Mouse (Mus musculus): Measurements from ENCODE around the gene Trip11. TPM values are rescaled to one million over a fixed set of nuclear protein-coding genes. Genes with fewer than 3 reads are reported as not detected.

The Trip11 gene
- total RNA-seq, 2 experiments from 2014 or later = 33.4 to 35.2 TPM

- DNase-seq = no peak
Measured at GRCm38 (mm10) chr12:101821596-101821995, 91.5 kb downstream of the Trip11 start.

GRCm38 (mm10) chr12:101819570-101819969 lies 93.5 kb downstream of the Trip11 start:
- no peak for DNase-seq

- DNase-seq = peak in 1 of 2 experiments; percentile 18
Measured at GRCm38 (mm10) chr12:101818608-101819370, 94.3 kb downstream of the Trip11 start, which contains the start of gene Fbln5. Gene Fbln5 (minus strand): TSS chr12:101819055.

- DNase-seq = no peak
Measured at GRCm38 (mm10) chr12:101818246-101818607, 94.8 kb downstream of the Trip11 start.

GRCm38 (mm10) chr12:101816810-101817209 lies 96.3 kb downstream of the Trip11 start:
- DNase-seq = no peak

- no peak for DNase-seq
Measured at GRCm38 (mm10) chr12:101815796-101816195, 97.3 kb downstream of the Trip11 start.

GRCm38 (mm10) chr12:101814423-101814822 lies 98.6 kb downstream of the Trip11 start:
- no peak for DNase-seq

GRCm38 (mm10) chr12:101811181-101811580 lies 101.9 kb downstream of the Trip11 start:
- DNase-seq = no peak

GRCm38 (mm10) chr12:101810515-101810914 lies 102.6 kb downstream of the Trip11 start:
- no peak for DNase-seq

GRCm38 (mm10) chr12:101807400-101807799 lies 105.7 kb downstream of the Trip11 start:
- DNase-seq = no peak

- no peak for DNase-seq
Measured at GRCm38 (mm10) chr12:101802445-101802844, 110.6 kb downstream of the Trip11 start.

GRCm38 (mm10) chr12:101801744-101802143 lies 111.3 kb downstream of the Trip11 start:
- DNase-seq = no peak

- DNase-seq = no peak
Measured at GRCm38 (mm10) chr12:101801051-101801450, 112.0 kb downstream of the Trip11 start.

- no peak for DNase-seq
Measured at GRCm38 (mm10) chr12:101798189-101798922, 114.7 kb downstream of the Trip11 start.

GRCm38 (mm10) chr12:101794458-101794857 lies 118.6 kb downstream of the Trip11 start:
- no peak for DNase-seq

GRCm38 (mm10) chr12:101793221-101793621 lies 119.8 kb downstream of the Trip11 start:
- no peak for DNase-seq

- DNase-seq = no peak
Measured at GRCm38 (mm10) chr12:101792684-101793083, 120.4 kb downstream of the Trip11 start.

- DNase-seq = no peak
Measured at GRCm38 (mm10) chr12:101789767-101790166, 123.3 kb downstream of the Trip11 start.

- no peak for DNase-seq
Measured at GRCm38 (mm10) chr12:101789250-101789649, 123.8 kb downstream of the Trip11 start.
